Mouse (Mus musculus): Measurements from ENCODE around the gene Aldh1l1.

GRCm38 (mm10) chr6:90489532-90489931 lies 3.3 kb downstream of the Aldh1l1 start:
- TF ChIP-seq POLR2A (IDR thresholded peaks at IDR 0.05; ENCODE audit: low read depth, low read length), result no peak
- no peak for TF ChIP-seq CTCF (IDR thresholded peaks at IDR 0.05; ENCODE audit: extremely low read depth, insufficient read length, insufficient replicate concordance, low read depth, low read length)
